Mouse (Mus musculus): Measurements from ENCODE around the gene Adam23. TPM values are rescaled to one million over a fixed set of nuclear protein-coding genes. Genes with fewer than 3 reads are reported as not detected.
"Not testable (repeated sequence)": the region's sequence is repeated elsewhere in the genome, so short reads cannot be mapped to it uniquely, and the experiment has no call there.

Gene Adam23
- polyA plus RNA-seq, 1 experiment from 2014 or later: 0.49 TPM

- H3K9ac ChIP-seq: no peak overlapping the region
Measured at GRCm38 (mm10) chr1:63614594-63614993, 168.9 kb downstream of the Adam23 start.

GRCm38 (mm10) chr1:63615668-63616067 lies 170.0 kb downstream of the Adam23 start, which contains the start of gene Gm39653:
Gene Gm39653 (plus strand): TSS chr1:63615968.
- Histone ChIP-seq H3K36me3 (no peaks in the 10 kb centered on the region), H3K9me3 (replicated peaks) (no peaks in the 10 kb centered on the region), H3K27me3 (replicated peaks) (peaks cover 4% of the 10 kb centered on the region; the same call in 1 of the 2 replicates), H3K27ac (no peak within 1 kb of the TSS), H3K9ac (no peak within 1 kb of the TSS), H3K4me3 (no peak within 1 kb of the TSS), H3K4me2 (no peak within 1 kb of the TSS), H3K4me1 (no peaks in the 10 kb centered on the region)
- 56% methylated on average over 3 of the region's 3 CpGs for WGBS (ENCODE audit: insufficient replicate concordance)
- no peak for ATAC-seq

More at GRCm38 (mm10) chr1:63614594-63614993, 168.9 kb downstream of the Adam23 start:
- Histone ChIP-seq H3K36me3 (no peaks in the 10 kb centered on the region), H3K27me3 (replicated peaks) (peaks cover 4% of the 10 kb centered on the region; the same call in 1 of the 2 replicates), H3K27ac (no peak overlapping the region), H3K9me3 (replicated peaks) (no peaks in the 10 kb centered on the region), H3K4me1 (no peaks in the 10 kb centered on the region), H3K4me3 (no peak overlapping the region), H3K4me2 (no peak overlapping the region)
- WGBS (ENCODE audit: insufficient replicate concordance): 2% methylated on average over 11 of the region's 11 CpGs
- no peak for ATAC-seq

- H3K9me3 ChIP-seq (replicated peaks): peaks cover 9% of the 10 kb centered on the region; the same call in 1 of the 2 replicates
- no peak overlapping the region for H3K4me3 ChIP-seq
- 60% methylated on average over 2 of the region's 2 CpGs for WGBS (ENCODE audit: insufficient replicate concordance)
- no peaks in the 10 kb centered on the region for H3K36me3 ChIP-seq
- no peak overlapping the region for H3K27ac ChIP-seq
- no peaks in the 10 kb centered on the region for H3K4me1 ChIP-seq
- H3K9ac ChIP-seq: no peak overlapping the region
- H3K27me3 ChIP-seq (replicated peaks): no peaks in the 10 kb centered on the region
- no peak for ATAC-seq
- H3K4me2 ChIP-seq: no peak overlapping the region
Measured at GRCm38 (mm10) chr1:63628211-63628610, 182.5 kb downstream of the Adam23 start.

GRCm38 (mm10) chr1:63630390-63630789 lies 184.7 kb downstream of the Adam23 start:
- ATAC-seq; H3K9me3 ChIP-seq (replicated peaks); H3K4me2 ChIP-seq; H3K27ac ChIP-seq; H3K36me3 ChIP-seq; H3K27me3 ChIP-seq (replicated peaks); H3K4me1 ChIP-seq; H3K4me3 ChIP-seq; H3K9ac ChIP-seq: not testable (repeated sequence)

- H3K9ac ChIP-seq: no peak overlapping the region
- H3K27me3 ChIP-seq (replicated peaks): no peaks in the 10 kb centered on the region
- no peaks in the 10 kb centered on the region for H3K4me1 ChIP-seq
- no peak overlapping the region for H3K27ac ChIP-seq
- H3K4me3 ChIP-seq: no peak overlapping the region
- no peak for ATAC-seq
- WGBS (ENCODE audit: insufficient replicate concordance): 56% methylated on average over 6 of the region's 6 CpGs
- H3K36me3 ChIP-seq: no peaks in the 10 kb centered on the region
- H3K9me3 ChIP-seq (replicated peaks): no peaks in the 10 kb centered on the region
- H3K4me2 ChIP-seq: no peak overlapping the region
Measured at GRCm38 (mm10) chr1:63639921-63640320, 194.2 kb downstream of the Adam23 start.

Other genes starting within 250 kb of the Adam23 start
- gene Gpr1, start 231.3 kb upstream of the Adam23 start, polyA plus RNA-seq (2016; fragmentation: Nextera tagmentation; extraction: Ambion mirVana): 0.08 TPM in 1 of 2 replicates, not detected in the other
- gene Zdbf2, start 172.6 kb upstream of the Adam23 start, polyA plus RNA-seq (2016; fragmentation: Nextera tagmentation; extraction: Ambion mirVana): 1.6 and 1.7 TPM in 2 replicates
- gene Gm39653, start 170.1 kb downstream of the Adam23 start, polyA plus RNA-seq (2016; fragmentation: Nextera tagmentation; extraction: Ambion mirVana): not detected in 2 replicates
- not detected in 2 replicates for gene Dytn, start 241.0 kb downstream of the Adam23 start, polyA plus RNA-seq (2016; fragmentation: Nextera tagmentation; extraction: Ambion mirVana)

Measured in liver, embryonic 12.5 days (tissue).